Mouse (Mus musculus) regulatory T cell (primary cell): ENCODE data around the gene Ccdc62.

ENCODE experiments used
- in situ Hi-C: fragments of 300-600 bp; cut with MboI, MseI; formaldehyde crosslinking; loops from one replicate; pipeline ENCODE4 v1.15.1; 2025; ENCODE audit warnings: high pct_unique_total_duplicates

Gene Ccdc62

GRCm38 (mm10) chr5:124000824-124001223 is 70.3 kb downstream of the Ccdc62 start:
- in situ Hi-C loops, result loop anchor here (5.0 kb wide), 1 partner anchor 81 kb away; no protein-coding TSS in a partner anchor

DNA sequence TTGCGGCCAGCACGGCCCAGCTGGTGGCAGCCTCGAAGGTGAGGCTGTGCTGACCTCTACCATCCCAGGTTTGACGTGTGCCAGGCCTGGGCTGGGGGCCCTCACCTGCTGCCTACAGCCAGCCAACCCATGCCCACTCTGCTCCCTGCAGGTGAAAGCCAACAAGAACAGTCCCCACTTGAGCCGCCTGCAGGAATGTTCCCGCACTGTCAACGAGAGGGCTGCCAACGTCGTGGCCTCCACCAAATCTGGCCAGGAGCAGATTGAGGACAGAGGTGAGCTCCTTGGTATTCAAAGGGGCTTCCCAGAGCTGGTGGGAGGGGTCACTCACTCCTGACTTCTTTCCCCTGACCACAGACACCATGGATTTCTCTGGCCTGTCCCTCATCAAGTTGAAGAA is 70.8 kb downstream of the Ccdc62 start:
- in situ Hi-C loops, result loop anchor here (5.0 kb wide), 1 partner anchor 81 kb away; no protein-coding TSS in a partner anchor

- in situ Hi-C loops, result loop anchor here (5.0 kb wide), 1 partner anchor 79 kb away; no protein-coding TSS in a partner anchor
Measured at GRCm38 (mm10) chr5:124002876-124003275, 72.4 kb downstream of the Ccdc62 start.

DNA sequence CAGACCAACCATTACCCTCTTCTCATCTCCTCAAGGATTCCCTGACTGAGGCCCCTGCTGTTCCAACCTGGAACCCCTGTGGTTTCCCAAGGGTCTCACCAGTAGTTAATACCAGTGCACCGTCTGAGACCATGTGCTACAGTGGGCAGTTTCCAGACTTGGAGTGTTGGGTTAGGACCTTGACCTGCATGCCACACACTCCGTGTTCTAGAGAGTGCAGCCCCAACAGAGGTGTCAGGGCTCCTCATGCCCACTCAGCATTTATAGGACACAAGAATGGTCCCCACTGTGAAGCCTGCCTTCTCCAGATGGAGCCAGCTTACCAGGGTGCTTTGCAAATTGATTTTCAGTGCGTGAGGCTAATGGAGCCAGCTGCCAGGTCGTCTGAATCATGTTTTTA is 72.9 kb downstream of the Ccdc62 start:
- in situ Hi-C loops, result loop anchor here (5.0 kb wide), 1 partner anchor 79 kb away; no protein-coding TSS in a partner anchor

- in situ Hi-C loops, result loop anchor here (5.0 kb wide), 1 partner anchor 78 kb away; no protein-coding TSS in a partner anchor
Measured at GRCm38 (mm10) chr5:124004356-124005150, 74.1 kb downstream of the Ccdc62 start.

DNA sequence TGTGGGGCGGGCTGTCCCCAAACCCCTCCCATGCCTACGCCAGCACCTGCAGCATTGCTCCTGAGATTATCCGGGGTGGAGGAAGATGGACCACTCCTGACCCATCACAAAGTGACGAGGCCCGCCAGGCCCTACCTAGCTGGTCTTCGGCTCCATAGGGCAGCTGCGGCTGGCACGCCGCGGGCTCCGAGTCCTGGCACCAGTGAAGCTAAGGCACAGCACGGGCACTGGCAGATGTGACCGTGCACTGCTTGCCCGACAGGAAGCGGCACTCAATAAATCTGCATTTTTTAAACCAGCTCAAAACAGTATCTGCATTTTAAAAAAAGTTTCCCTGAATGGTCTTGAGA is 74.6 kb downstream of the Ccdc62 start:
- in situ Hi-C loops, result no loop called here

- in situ Hi-C loops, result no loop called here
Measured at GRCm38 (mm10) chr5:124005591-124005990, 75.1 kb downstream of the Ccdc62 start.

DNA sequence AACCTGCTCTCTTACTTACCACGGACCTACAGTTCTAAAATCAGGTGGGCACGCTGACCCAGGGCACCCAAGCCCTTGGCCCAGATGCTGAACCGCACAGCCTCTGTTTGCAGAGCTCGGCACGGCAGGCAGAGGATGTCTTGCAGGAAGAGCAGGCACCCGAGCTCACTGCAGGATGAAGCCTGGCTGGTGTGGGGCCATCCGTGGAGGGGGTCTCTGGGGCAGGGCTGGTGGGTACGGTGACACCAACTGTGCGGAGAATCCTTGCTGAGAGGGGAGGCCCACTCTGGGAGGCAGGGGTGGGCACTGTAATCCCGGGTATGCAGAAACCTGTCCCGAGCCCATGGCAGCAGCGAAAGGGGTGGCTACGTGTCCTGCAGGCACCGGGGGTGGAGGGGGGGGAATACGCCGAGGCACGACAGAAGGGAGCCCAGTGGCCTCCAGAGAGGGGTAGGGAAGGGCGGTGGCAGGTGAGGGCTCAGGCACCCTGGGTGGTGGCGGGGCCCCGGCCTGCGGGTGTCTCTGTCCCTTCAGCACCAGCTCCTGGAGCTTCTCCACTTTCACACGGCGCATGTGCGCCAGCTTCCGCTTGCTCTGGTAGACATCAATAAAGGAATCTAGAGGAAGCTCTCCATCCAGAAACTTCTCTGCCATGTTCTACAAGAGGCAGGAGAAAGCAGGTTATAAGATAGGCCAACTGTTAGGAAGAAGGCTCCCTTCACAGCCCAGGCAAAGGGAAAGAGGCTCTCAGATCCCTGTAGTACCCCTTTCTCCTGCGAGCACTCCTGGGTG is 75.8 kb downstream of the Ccdc62 start:
- in situ Hi-C loops, result no loop called here

DNA sequence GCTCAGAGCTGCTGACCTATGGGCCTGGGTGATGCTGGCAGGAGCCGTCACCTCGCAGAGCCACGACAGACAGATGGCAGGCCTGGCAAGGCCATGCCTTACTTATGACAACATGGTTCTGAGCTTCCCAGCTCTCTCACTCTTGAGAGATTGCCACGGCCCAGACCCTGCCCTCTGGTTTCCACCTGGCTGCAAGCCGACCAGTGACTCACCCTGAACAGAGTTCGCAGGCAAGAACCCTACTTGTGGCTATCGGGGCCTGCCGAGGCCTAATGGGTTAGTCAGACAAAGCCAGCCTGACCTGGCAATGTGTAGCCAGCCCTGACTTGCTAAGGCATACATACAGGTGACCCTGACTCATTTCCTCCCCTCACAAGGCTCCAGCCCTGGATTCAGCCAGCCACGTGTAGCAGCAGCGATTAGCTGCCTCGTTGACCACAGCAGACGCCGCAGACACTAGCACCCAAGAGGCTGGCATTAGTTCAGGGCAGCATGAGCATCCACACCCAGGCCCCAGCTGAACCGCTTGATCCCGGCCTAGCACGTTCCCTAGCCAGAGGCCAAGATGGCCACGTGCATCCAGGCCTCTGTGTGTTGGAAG is 76.5 kb downstream of the Ccdc62 start:
- in situ Hi-C loops, result no loop called here

DNA sequence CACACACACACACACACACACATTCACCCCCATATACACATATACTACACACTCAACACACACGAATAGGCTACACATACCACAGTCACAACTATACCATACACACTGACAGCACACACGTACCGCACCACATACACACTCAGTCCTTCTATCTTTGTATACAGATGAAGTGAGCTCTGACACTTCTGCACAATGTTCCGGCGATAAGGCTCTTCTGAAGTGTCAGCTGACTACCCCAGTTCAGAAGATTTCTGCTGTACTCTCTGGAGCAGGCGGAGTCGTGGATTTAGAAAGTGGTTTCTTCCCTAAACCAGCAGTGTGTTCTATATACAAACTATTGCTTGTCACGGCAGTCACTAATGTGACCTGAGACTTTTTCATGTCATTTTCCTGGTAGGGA is 79.6 kb downstream of the Ccdc62 start:
- in situ Hi-C loops, result no loop called here

DNA sequence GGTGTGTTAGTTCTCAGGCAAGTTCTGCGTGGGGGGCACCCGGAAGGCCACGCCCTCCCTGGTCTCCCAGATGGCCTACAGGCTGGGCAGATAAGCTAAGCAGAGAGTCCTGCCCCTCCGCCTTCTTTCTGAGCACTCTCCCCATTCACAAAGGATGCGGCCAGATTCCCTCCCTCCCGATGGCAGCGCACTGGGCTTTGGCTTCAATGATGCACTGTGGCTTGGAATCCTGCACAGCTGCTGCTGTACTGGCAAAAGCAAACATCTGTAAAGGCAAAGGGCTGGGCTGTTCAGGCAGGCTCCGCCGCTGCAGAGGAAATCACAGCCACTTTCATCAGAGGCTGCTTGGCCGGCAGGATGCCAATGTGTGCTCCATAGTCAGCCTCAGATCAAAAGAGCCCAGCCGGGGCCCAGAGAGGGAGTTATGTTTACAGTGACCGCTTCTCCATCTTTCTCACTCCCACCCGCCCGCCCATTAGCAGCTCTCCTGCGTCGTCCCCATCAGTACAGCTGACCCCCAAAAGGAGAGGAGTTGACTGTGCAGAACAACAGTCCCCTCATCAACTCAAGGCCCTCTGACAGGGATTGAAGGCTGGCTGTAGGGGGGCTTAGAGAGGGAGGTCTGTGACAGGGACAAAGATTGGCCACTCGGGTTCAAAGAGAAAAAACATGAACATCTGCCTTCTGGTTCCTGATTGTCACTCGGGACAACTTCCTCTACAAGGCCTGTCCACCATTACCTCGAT is 80.6 kb downstream of the Ccdc62 start:
- in situ Hi-C loops, result no loop called here

- in situ Hi-C loops, result no loop called here
Measured at GRCm38 (mm10) chr5:124011927-124012326, 81.4 kb downstream of the Ccdc62 start.

DNA sequence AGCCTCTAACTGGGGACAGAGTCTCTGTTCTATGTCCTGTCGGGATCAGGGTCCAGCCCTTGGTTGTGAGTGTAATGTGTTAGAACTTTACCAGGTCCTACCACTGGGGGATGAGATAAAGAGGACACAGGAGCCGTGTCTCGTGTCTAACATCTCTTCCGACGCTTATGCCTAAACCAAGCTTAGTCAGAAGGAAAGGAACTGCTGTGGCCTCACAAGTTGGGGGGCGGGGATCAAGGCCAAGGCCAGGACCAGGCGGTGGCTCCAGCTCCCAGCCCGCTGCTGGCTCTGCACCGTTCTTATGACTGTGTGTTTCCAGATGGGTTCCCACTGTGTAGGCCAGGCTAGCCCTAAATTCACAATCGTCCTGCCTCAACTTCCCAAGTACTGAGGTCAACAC is 82.4 kb downstream of the Ccdc62 start:
- in situ Hi-C loops, result no loop called here

- in situ Hi-C loops, result no loop called here
Measured at GRCm38 (mm10) chr5:124013747-124014146, 83.3 kb downstream of the Ccdc62 start.

DNA sequence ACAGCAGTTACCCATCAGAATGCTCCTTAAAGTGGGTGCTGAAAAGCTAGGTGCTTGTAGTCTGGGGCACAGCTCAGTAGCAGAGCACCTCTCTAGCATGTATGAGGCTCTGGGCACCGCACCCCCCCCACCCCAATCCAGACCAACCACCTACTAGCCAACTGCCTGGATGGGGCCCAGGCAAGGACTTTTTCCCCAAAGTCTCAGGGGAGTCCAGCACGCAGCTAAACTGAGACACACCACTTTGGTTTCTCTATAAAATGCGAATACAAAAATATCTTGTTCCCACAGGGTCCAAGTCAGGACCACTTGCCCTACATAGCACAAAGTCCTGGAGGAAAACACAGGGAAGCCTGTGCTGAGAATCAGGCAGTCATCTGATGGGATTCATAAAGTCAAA is 83.7 kb downstream of the Ccdc62 start:
- in situ Hi-C loops, result no loop called here

GRCm38 (mm10) chr5:124014791-124015251 is 84.3 kb downstream of the Ccdc62 start:
- in situ Hi-C loops, result no loop called here

DNA sequence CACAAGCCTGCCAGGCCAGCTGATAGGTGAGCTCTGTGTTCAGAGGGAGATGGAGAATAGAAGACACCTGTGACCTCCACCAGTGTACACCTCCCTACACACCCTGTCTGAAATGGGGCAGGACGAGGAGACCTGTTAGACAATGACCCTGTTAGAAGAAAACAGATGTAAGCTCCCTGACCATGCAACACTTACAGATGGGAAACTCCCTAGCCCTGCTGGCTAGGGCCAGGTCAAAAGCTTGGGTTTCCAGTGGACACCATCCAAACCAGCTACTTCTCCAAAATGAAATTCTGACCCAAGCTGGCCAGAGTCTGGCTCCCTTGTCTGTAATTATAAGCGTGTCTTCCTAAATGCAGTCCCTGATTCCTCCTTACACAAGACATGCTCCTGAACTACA is 85.2 kb downstream of the Ccdc62 start:
- in situ Hi-C loops, result no loop called here

- in situ Hi-C loops, result no loop called here
Measured at GRCm38 (mm10) chr5:124016291-124016821, 85.9 kb downstream of the Ccdc62 start.

DNA sequence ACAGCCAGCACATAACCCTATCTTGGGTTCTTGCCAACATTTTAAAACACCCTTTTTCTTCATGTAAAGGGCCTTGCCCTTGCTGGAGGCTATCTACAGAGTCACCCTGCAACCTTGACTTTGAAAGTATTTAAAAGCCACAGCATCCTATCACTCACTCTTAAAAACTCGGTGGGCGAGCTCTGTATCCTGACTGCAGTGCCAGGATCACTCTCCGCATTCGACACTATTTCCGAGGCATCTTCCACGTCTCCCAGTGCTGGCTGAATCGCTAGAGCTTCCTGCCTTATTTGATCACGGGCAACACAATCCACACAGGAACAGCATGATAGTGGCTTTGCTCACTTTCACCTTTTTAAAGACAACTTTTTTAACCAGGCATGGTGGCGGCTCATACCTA is 87.5 kb downstream of the Ccdc62 start:
- in situ Hi-C loops, result no loop called here

- in situ Hi-C loops, result no loop called here
Measured at GRCm38 (mm10) chr5:124018651-124019050, 88.2 kb downstream of the Ccdc62 start.
